Mouse (Mus musculus) CD4-positive helper T cell, adult 2 months (primary cell): ENCODE results near the gene Nepn.
A peak's percentile ranks its signal among the peaks of the same experiment; 100 is the strongest.

Experiments
- DNase-seq: peaks from one replicate; pipeline ENCODE4 v3.0.0-alpha.2; 2012; ENCODE audit warnings: low read depth, missing footprints, low spot score

Nepn gene

DNA sequence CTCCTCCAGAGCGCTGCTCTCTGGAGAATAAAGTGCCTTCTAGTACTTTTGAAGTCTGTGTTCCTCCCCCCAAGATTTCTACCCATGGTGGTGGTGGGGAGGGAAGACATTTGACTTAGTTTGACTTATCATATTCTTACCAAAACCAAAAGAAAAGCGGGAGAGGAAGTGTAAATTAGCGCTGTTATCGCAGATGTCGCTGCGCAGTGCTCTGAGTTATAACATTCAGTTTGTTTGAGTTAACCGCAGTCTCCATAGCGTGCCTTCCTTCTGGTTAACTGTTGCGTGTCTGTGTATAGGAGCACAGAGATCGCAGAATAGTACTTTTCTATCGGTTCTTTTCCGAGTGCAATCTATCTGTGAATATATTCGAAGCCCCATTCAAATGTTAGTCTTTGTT, 16.4 kb downstream of the Nepn start:
- no peak for DNase-seq

DNA sequence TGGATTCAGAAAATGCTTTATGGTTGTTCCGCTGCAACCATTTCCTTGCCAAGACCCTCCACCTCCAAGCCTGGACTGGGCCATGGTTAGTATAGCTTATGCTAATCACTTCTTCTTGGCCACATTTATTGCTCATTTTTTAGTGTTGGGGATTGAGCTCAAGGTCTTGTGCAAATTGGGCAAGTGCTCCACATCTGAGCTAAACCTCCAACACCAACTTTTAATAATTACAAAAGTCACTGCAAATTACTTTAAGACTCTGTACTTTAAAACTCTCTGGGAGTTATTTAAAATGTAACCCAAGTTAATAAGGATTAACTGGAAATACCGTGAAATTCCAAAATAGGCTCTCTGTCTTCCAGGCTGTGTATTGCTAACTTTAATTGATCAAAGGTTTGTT, 18.8 kb downstream of the Nepn start:
- no peak for DNase-seq

DNA sequence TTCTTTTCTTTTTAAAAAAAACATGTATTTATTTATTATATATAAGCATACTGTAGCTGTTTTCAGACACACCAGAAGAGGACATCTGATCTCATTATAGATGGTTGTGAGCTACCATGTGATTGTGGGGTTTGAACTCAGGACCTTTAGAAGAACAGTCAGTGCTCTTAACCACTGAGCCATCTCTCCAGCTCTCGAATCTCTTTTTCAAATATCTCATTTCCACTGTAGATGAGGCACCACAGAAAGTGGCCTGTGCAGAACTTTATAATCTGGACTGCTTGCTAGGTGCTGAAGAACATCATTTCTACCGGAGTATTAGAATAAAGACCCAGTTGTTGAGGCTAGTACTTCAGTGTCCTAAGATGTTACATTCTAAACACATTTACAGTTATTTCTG, 26.2 kb downstream of the Nepn start:
- no peak for DNase-seq

DNA sequence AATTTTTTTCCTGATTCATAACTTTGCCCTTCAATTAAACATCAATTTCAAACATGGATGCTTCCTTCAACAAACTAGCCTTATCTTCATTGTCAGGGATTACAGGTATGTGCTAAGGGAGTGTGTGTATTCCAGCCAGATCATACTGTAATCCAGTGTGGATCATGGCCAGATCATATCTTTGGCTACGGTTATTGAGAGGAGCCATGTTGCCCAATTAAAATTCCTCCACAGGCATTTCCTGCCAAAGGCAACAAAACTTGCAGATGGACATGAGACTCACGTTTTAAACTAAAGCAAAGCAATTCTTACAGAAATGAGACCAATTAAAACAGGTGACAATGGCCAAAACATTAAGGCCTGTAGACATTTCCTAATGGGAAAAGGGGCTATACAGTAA, 27.7 kb downstream of the Nepn start:
- no peak for DNase-seq

DNA sequence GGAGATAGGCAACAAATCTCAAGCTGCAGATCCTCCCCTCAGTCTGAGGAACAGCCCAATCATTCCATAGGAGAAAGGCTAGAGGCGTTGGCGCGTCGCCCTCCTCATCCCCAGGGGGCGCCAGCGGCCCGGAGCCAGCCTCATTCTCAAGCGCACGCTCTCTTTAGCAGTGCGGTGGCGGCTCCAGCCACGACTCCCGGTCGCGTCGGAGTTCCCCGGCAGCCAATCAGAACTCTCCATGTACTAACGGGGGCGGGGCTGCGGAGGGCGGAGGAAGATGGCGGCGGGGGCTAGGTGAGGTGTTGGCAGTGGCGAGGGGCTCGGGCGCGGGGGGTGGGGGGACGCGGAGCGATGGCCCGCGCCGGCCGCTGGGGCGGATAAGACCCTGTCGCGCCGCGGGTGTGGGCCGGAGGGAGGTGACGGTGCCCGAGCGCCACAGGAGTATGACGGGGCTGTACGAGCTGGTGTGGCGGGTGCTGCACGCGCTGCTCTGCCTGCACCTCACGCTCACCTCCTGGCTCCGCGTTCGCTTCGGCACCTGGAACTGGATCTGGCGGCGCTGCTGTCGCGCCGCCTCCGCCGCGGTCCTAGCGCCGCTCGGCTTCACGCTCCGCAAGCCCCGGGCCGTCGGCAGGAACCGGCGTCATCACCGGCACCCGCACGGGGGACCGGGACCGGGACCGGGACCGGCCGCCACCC, 28.7 kb downstream of the Nepn start, which contains the start of gene Nus1:
TSS of gene Nus1 (plus strand) at position 249 of the 699 bp plus-strand sequence.
- peak; percentile 98 for DNase-seq

DNA sequence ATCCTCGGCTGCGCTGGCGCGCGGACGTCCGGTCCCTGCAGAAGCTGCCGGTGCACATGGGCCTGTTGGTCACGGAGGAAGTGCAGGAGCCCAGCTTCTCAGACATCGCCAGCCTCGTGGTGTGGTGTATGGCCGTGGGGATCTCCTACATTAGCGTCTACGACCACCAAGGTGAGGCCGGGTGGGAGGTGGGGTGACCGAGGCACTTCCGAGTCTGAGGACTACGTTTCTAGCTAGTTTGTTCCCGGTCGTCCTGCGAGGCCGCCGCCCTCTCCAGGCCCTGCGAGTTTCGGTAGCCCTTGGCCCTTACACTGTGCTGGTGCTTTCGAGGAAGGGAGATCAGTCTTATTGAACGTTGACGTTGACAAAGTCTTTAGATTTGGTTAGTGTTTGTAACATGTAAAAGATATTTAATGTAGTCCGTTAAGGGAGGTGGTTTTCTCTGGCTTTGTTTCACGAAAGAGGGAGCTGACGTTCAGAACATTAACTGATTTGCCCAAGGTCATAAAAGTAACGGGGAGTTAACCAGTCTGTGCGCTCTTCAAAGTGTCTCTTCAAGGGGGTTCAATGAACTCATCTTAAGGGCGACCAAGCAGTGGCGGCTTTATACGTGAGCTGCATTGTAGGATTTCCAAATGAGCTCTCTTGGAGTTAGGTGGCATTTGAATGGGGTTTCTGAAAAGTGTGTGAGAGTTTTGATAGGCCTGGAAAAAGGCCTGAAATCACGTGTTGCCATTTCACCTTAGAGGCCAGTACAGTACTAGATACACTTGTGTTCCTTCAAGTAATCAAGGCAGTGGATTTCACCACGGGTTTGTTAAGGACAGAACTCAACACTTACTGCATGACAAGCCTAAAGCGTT, 29.5 kb downstream of the Nepn start:
- no peak for DNase-seq

DNA sequence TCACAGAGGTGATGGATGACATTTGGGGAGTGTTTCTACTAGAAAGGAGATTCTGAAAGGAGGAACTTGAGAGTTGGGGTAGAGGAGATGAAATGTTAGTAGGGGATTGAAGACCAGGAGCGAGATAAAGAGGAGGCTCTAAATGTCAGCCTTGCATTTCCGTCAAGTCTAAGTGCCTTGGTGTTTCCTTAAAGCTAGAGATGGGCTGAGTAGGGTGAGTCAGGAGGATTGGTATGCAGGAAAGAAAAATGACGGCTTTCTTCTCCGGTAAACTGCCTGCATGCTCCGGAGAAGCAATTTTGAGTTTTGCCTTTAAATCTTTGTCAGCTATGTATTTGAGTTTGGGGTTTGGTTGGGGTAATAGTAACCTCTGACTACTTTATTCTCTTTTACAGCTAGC, 30.2 kb downstream of the Nepn start:
- DNase-seq, result no peak

DNA sequence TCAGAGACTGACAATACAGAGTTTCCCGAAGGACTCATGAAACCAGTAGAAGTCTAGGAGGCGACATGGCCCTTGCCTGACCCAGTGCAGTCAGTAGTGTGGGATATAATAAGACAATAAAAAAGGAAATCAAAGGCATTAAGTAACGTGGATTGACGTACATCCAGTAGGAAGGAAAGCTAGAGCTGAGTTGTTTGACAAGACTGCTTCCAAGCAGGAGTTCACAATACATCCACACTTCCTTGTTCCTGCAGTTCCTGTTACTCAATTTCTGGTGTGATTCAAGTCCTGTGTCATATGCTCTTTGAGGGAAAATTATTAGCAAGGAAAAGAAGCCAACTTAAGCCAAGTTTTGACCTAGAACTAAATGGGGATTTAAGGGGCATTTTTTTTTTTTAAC, 30.6 kb downstream of the Nepn start:
- no peak for DNase-seq

DNA sequence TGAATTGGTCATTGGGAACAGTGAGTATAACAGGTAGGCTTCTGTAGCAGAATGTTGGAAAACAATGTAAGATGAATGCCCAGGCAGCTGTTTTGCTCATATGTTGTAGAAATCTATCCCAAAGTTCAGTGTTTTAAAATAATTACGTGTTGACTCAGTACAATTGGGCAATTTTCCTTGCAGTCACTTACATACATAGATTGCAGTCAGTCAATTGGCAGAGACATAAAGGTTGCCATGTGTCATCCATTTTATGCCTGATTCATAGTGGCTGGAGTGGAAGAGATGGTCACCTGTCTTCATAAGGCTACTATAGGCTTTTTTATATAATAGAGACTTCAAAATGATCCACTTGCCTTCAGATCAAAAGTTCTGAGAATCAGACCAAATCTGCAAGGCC, 31.8 kb downstream of the Nepn start:
- no peak for DNase-seq

DNA sequence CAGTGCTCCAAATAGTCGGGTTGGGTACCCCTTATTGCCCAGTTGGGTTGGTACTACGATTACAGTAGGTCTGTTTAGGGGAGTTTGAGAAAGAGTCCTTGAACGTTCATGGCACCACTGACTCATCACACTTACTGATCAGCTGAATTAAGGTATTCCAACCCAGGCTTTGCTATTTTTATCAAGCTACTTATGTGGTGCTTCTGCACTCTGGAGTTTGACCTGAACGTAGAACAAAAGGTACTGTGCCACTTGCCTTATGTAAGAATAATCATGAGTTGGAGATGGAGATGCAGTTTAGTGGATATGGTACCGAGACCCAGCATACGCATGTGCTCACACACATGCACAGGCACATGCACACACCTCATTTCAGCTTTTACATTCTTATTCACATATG, 32.9 kb downstream of the Nepn start:
- DNase-seq, result no peak

DNA sequence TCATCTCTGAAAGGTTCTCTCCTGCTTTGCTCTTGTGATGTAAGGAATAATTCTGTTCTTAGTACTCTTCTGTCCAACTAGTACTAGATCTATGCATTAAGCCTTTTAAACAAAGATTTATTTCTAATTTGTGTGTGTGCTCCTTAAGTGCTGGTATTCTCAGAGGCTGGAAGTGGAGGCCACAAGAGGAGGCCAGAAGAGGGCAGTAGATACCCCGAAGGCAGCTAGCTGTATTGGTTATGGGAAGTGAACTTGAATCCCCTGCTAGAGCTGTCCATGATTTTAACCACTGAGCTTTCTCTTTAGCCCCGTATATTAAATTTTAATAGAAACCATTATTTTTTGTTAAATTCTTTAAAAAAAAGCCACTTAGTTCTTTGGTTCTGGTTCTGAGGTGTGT, 34.3 kb downstream of the Nepn start:
- peak; percentile 14 for DNase-seq

DNA sequence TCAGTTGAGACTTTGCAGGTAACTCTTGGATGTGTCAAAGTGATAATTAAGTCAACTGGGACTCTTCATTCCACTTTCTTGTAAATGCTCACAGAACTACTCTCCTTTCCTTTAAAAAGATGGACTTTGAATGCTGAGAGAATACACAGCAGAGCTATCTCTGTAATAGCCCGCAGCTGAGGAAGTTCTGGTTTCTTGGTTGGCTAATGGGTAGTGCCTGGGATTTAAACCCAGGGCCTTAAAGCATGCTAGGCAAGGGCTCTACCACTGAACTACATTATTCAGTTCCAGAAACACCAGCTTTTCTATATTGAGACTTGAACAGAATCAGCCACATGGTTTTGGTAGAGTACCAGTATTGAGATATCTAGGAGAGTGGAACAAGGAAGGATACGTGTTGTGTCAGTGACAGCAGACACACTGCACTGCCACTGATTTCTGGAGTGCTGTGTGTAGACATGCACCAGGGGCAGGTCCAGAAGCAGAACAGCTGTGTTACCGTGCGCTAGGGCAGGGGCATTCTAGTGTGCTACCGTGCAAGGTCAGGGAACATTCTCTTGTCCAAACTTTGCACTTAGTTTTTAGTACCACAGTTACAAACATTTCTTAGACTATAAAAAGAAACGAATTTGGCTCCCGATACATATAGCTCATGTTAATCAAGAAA, 37.7 kb downstream of the Nepn start:
- no peak for DNase-seq

DNA sequence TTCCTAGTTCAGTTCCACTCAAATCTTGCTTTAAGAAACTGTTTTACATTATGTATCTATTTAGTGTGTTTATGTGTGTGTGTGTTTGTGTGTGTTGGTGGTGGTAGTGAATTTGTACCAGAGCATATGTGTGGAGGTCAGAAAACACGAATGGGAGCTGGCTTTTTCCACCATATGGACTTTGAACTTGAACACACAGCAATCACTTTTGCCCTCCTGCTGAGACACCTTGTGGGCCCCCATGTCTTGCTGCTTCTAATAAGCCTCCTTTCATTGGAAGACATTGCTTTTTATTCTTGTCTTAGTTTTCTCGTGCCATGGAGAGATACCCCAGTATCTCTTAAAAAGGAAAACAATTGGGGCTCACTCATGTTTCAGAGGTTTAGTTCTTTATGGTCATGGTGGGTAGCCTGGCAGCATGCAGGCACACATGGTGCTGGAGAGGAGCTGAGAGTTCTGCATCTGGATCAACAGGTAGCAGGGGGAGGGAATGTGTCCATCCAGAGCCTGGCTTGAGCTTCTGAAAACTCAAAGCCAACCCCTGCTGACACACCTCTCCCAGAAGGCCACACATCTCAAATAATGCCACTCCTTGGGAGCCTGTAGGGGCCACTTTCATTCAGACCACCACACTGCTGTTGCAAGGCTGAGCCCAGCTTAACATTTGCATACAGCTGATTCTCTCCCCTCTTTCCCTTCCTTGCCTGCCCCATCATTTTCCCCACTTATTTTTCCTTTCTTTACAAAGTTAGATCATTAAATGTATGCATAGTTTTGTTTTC, 39.1 kb downstream of the Nepn start:
- DNase-seq, result no peak

DNA sequence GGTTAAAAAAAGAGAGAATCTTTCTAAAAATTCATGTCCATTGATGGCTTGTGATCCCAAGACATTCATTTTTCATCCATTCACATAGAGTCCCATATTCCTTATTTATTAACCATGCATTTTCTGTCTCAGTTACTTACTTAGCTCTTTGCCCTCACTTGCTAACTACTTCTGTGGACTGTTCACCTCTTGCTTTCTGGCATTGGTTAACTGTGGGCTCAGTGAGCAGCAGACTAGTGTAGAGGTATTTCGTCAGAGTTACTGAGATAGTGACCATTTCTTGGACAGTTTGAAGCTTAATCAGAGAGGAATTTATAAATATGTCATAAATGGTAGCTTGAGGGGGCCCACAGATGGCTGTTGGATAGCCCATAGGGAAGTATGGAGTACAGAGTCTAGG, 42.2 kb downstream of the Nepn start:
- DNase-seq, result no peak

DNA sequence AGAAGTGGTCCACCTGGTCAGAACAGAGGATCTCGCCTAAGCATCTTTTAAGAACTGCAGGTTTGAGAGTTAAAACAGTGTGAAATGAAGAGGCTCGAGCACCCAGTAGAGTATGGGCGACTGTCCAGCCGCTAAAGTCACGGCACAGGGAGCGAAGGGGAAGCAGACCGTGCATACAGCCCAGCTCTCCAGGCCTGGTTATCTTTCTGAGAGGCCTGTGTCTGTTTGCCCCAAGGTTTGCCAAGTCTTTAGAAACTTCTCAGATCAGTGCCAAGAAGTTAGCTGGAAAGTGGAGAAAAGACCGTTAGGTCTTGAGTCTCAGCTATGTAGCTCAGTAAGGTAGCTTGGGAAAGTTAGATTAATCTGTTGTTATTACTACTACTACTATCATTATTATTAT, 46.1 kb downstream of the Nepn start:
- no peak for DNase-seq
